Mouse (Mus musculus) ES-E14 (cell line): ENCODE data around the gene Fam160a1. TPM values are rescaled to one million over a fixed set of nuclear protein-coding genes. Genes with fewer than 3 reads are reported as not detected.

ENCODE experiments used
- DNase-seq: peaks from one replicate; pipeline ENCODE4 v3.0.0-alpha.2; 2013; ENCODE audit warnings: low read depth, low spot score
- H3K27ac ChIP-seq: 2 replicates; pipeline ENCODE4 v1.5.1; 2012; ENCODE audit warnings: low read depth, mild to moderate bottlenecking, low read length, moderate library complexity, mixed read lengths; ENCODE audit not compliant: poor library complexity, insufficient read depth, severe bottlenecking
- H3K36me3 ChIP-seq: 2 replicates; pipeline ENCODE4 v1.6.1; 2012; ENCODE audit warnings: mild to moderate bottlenecking, low read length, moderate library complexity, mixed read lengths; ENCODE audit not compliant: control insufficient read depth, poor library complexity, insufficient read depth, severe bottlenecking
- H3K4me1 ChIP-seq, 2 experiments: fragments of 150-350 bp in 1 of 2; sonication (generic) in 1 of 2; 2 replicates each; pipeline ENCODE4 v1.6.1; 2012; ENCODE audit warnings: low read length in 2 of 2, mild to moderate bottlenecking in 1 of 2, mixed read lengths in 1 of 2; ENCODE audit not compliant: control insufficient read depth in 2 of 2, insufficient read depth in 2 of 2, poor library complexity in 1 of 2
- H3K4me3 ChIP-seq, 2 experiments: fragments of 150-350 bp in 1 of 2; sonication (generic) in 1 of 2; 2 replicates each; pipeline ENCODE4 v1.5.1; 2012; ENCODE audit warnings: low read length in 2 of 2, low read depth in 1 of 2, mild to moderate bottlenecking in 1 of 2, mixed read lengths in 1 of 2; ENCODE audit not compliant: insufficient read depth in 1 of 2, poor library complexity in 1 of 2, severe bottlenecking in 1 of 2
- H3K9ac ChIP-seq: 2 replicates; pipeline ENCODE4 v1.6.1; 2012; ENCODE audit warnings: low read depth, mild to moderate bottlenecking, low read length, mixed read lengths; ENCODE audit not compliant: poor library complexity, insufficient read depth, severe bottlenecking
- H3K9me3 ChIP-seq: fragments of 150-350 bp; sonication (generic); 2 replicates; pipeline ENCODE4 v1.6.1; 2012; ENCODE audit warnings: low read depth, mild to moderate bottlenecking, low read length; ENCODE audit not compliant: control insufficient read depth, insufficient read depth
- CHD2 ChIP-seq: IDR thresholded peaks from 2 replicates; pipeline ENCODE4 v1.6.1; 2014; ENCODE audit warnings: mild to moderate bottlenecking, low read depth, low read length, inconsistent platforms
- HCFC1 ChIP-seq: IDR thresholded peaks from 2 replicates; pipeline ENCODE4 v1.6.1; 2012; ENCODE audit warnings: low read length, inconsistent platforms, borderline replicate concordance; ENCODE audit not compliant: insufficient read depth
- MAFK ChIP-seq: IDR thresholded peaks from 2 replicates; pipeline ENCODE4 v1.6.1; 2014; ENCODE audit warnings: mild to moderate bottlenecking, low read depth, low read length, inconsistent platforms; ENCODE audit not compliant: insufficient read depth
- ZC3H11A ChIP-seq: IDR thresholded peaks from 2 replicates; pipeline ENCODE4 v1.6.1; 2012; ENCODE audit warnings: low read depth, mild to moderate bottlenecking, inconsistent platforms, low read length, borderline replicate concordance
- ZNF384 ChIP-seq: IDR thresholded peaks from 2 replicates; pipeline ENCODE4 v1.6.1; 2012; ENCODE audit warnings: low read depth, low read length, inconsistent platforms
- in situ Hi-C, 2 experiments: fragments of 600-800 bp; cut with MboI; formaldehyde crosslinking; loops; one replicate each; pipeline ENCODE4 v1.15.1; 2025; ENCODE audit warnings: low sequenced_read_pairs in 2 of 2, inconsistent platforms in 1 of 2; ENCODE audit not compliant: unreplicated experiment in 2 of 2
- total RNA-seq: library from RNA; depleted of rRNA; stranded (reverse); fragments of 300-350 nt; gene quantifications from 2 replicates; pipeline ENCODE4 v1.2.3, GENCODE M21; 2012

The Fam160a1 gene
- total RNA-seq, 1 experiment, result 1.4 TPM

- in situ Hi-C loops, result no loop called here
- no peaks in the 10 kb centered on the region for H3K36me3 ChIP-seq
- H3K9ac ChIP-seq, result no peak overlapping the region
- H3K27ac ChIP-seq, result no peak overlapping the region
- no peak for DNase-seq
- peaks cover 4 to 5% of the 10 kb centered on the region in 2 experiments; a peak in 3 of 4 replicates for H3K4me1 ChIP-seq
- no peaks in the 10 kb centered on the region for H3K9me3 ChIP-seq
- no peak for TF ChIP-seq ZC3H11A
- TF ChIP-seq CHD2, result no peak
- no peak for TF ChIP-seq MAFK
- TF ChIP-seq HCFC1, result no peak
- TF ChIP-seq ZNF384, result no peak
- no peak overlapping the region for H3K4me3 ChIP-seq
Observed at GRCm38 (mm10) chr3:85842177-85842880, 25.2 kb upstream of the Fam160a1 start.

GRCm38 (mm10) chr3:85841454-85842176 is 24.5 kb upstream of the Fam160a1 start:
- in situ Hi-C loops, result no loop called here
- H3K27ac ChIP-seq, result no peak overlapping the region
- TF ChIP-seq CHD2 (no peak), MAFK (no peak), ZNF384 (no peak), HCFC1 (no peak), ZC3H11A (no peak)
- DNase-seq, result no peak
- H3K4me1 ChIP-seq, result peaks cover 4 to 5% of the 10 kb centered on the region in 2 experiments; a peak in 3 of 4 replicates
- no peak overlapping the region for H3K4me3 ChIP-seq
- H3K9me3 ChIP-seq, result no peaks in the 10 kb centered on the region
- no peak overlapping the region for H3K9ac ChIP-seq
- no peaks in the 10 kb centered on the region for H3K36me3 ChIP-seq

- in situ Hi-C loops, result no loop called here
- H3K4me3 ChIP-seq, result no peak overlapping the region
- H3K36me3 ChIP-seq, result no peaks in the 10 kb centered on the region
- DNase-seq, result no peak
- H3K9ac ChIP-seq, result no peak overlapping the region
- H3K4me1 ChIP-seq, result peaks cover 0 to 9% of the 10 kb centered on the region in 2 experiments; a peak in 2 of 4 replicates
- TF ChIP-seq CHD2 (no peak), ZNF384 (no peak), ZC3H11A (no peak), HCFC1 (no peak), MAFK (no peak)
- no peaks in the 10 kb centered on the region for H3K9me3 ChIP-seq
- no peak overlapping the region for H3K27ac ChIP-seq
Observed at GRCm38 (mm10) chr3:85833627-85834026, 16.5 kb upstream of the Fam160a1 start.

GRCm38 (mm10) chr3:85832490-85833155 is 15.5 kb upstream of the Fam160a1 start:
- no peak overlapping the region for H3K4me3 ChIP-seq
- H3K9me3 ChIP-seq, result no peaks in the 10 kb centered on the region
- DNase-seq, result no peak
- H3K4me1 ChIP-seq, result peaks cover 0 to 9% of the 10 kb centered on the region in 2 experiments; a peak in 2 of 4 replicates
- TF ChIP-seq ZC3H11A (no peak), ZNF384 (no peak), CHD2 (no peak), HCFC1 (no peak)
- H3K36me3 ChIP-seq, result no peaks in the 10 kb centered on the region
- no peak overlapping the region for H3K9ac ChIP-seq
- no peak overlapping the region for H3K27ac ChIP-seq
- in situ Hi-C loops, result no loop called here
